Mouse (Mus musculus) liver, embryonic 12.5 days (tissue): ENCODE measurements at regions not wholly inside any gene's neighbourhood (a gene's known extent, or its start where the extent isn't known, plus 50 kb on each side); places are given as distances from the start of the nearest gene placed in this dataset.

Source experiments
- ATAC-seq: fragments of 200-750 bp; cut with Nextera tagmentation; 2 replicates; pipeline ENCODE4 v1.8.0; 2017; ENCODE audit warnings: moderate number of reproducible peaks, mild to moderate bottlenecking, moderate library complexity
- H3K27ac ChIP-seq: fragments of 300-500 bp; sonication (generic); 2 replicates; pipeline ENCODE4 v1.5.1; 2016; ENCODE audit warnings: mild to moderate bottlenecking
- H3K27me3 ChIP-seq: fragments of 300-500 bp; sonication (generic); replicated peaks from 2 replicates; pipeline ENCODE4 v1.6.1; 2016; ENCODE audit warnings: mild to moderate bottlenecking, moderate library complexity
- H3K36me3 ChIP-seq: fragments of 300-500 bp; sonication (generic); 2 replicates; pipeline ENCODE4 v1.6.1; 2016; ENCODE audit warnings: mild to moderate bottlenecking, moderate library complexity
- H3K4me1 ChIP-seq: fragments of 300-500 bp; sonication (generic); 2 replicates; pipeline ENCODE4 v1.6.1; 2016
- H3K4me2 ChIP-seq: fragments of 300-500 bp; sonication (generic); 2 replicates; pipeline ENCODE4 v1.6.1; 2016; ENCODE audit warnings: mild to moderate bottlenecking, moderate library complexity
- H3K4me3 ChIP-seq: fragments of 300-500 bp; sonication (generic); 2 replicates; pipeline ENCODE4 v1.5.1; 2016; ENCODE audit warnings: mild to moderate bottlenecking, moderate library complexity
- H3K9ac ChIP-seq: fragments of 300-500 bp; sonication (generic); 2 replicates; pipeline ENCODE4 v1.6.1; 2016; ENCODE audit warnings: mild to moderate bottlenecking, moderate library complexity
- H3K9me3 ChIP-seq: fragments of 300-500 bp; sonication (generic); replicated peaks from 2 replicates; pipeline ENCODE4 v1.6.1; 2016; ENCODE audit warnings: mild to moderate bottlenecking, moderate library complexity
- WGBS: fragments of 180-500 bp; shearing (Covaris S2); methylation state at CpG from one replicate; pipeline ENCODE4 v1.1.7; 2016; ENCODE audit not compliant: insufficient replicate concordance; 5-methylcytosine and 5-hydroxymethylcytosine counted together

DNA sequence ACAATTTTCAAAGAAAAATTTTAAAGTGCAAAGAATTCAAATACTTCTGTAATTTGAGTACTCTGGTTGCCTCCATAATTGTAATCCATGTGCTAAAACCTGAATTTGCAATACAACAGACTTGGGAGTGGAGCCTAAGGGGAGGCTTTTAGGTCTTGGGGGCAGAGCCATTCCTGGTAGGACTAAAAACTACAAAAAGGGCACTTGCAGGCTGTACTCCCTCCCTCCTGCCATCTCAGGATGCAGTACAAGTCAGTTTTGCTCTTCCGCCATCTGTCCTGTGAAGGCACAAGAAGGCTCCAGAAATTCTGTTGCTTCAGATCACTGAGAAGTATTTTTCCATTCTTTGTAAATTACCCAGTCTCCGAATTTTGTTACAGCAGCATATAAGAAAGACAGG lies 467.4 kb upstream of the Nox3 start:
- Histone ChIP-seq H3K4me3 (no peak overlapping the region), H3K9me3 (no peaks in the 10 kb centered on the region), H3K27ac (no peak overlapping the region), H3K9ac (no peak overlapping the region), H3K27me3 (no peaks in the 10 kb centered on the region), H3K4me2 (no peak overlapping the region), H3K36me3 (no peaks in the 10 kb centered on the region), H3K4me1 (no peaks in the 10 kb centered on the region)
- 64% methylated on average over 2 of the region's 2 CpGs for WGBS
- ATAC-seq: no peak

DNA sequence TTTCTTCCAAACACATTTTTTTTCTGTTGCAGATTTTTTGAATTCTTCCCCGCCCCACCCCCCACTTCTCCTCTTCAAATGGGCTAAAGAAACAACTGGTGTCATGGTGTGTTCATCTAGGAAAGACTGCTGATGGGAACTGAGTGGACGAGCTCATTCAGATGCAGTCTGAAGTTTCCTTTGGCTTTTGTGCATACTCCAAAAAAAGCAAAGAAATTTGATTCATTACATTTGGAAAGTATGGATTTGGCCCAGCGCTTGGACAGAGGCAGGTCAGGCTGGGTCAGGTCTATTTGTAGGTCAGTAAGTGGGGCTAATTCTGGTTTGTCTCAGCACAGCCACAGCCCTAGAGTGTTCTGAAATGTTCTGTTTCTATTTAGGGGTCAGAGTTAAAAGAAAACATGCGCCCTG lies 477.9 kb upstream of the Nox3 start:
- Histone ChIP-seq H3K27me3 (no peaks in the 10 kb centered on the region), H3K36me3 (no peaks in the 10 kb centered on the region), H3K27ac (no peak overlapping the region), H3K9me3 (no peaks in the 10 kb centered on the region), H3K9ac (no peak overlapping the region), H3K4me2 (no peak overlapping the region), H3K4me1 (no peaks in the 10 kb centered on the region), H3K4me3 (no peak overlapping the region)
- no peak for ATAC-seq
- WGBS: 49% methylated on average over 4 of the region's 4 CpGs

DNA sequence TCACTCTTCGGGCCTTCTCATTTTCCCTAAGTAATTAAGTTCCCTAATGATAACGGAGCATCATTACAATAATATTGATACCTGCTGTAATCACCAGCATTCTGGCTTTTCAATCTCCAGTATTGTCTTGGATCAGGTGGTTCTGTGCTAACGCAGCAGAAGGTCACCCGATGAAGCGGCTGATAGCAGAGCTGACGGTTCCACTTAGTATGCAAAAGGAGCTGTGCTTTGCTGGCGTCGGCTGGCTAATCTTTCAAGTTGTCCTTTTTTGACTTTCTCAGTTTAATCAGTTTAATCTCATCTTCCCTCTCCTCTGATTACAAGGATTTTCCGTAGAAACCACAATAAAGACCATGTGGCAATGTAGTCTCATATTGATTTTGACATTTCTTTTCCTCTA lies 478.9 kb upstream of the Nox3 start:
- H3K36me3 ChIP-seq: no peaks in the 10 kb centered on the region
- no peak overlapping the region for H3K4me2 ChIP-seq
- no peak overlapping the region for H3K9ac ChIP-seq
- no peak overlapping the region for H3K4me3 ChIP-seq
- no peaks in the 10 kb centered on the region for H3K9me3 ChIP-seq
- H3K4me1 ChIP-seq: no peaks in the 10 kb centered on the region
- H3K27me3 ChIP-seq: no peaks in the 10 kb centered on the region
- no peak overlapping the region for H3K27ac ChIP-seq
- 76% methylated on average over 9 of the region's 9 CpGs for WGBS
- ATAC-seq: no peak

DNA sequence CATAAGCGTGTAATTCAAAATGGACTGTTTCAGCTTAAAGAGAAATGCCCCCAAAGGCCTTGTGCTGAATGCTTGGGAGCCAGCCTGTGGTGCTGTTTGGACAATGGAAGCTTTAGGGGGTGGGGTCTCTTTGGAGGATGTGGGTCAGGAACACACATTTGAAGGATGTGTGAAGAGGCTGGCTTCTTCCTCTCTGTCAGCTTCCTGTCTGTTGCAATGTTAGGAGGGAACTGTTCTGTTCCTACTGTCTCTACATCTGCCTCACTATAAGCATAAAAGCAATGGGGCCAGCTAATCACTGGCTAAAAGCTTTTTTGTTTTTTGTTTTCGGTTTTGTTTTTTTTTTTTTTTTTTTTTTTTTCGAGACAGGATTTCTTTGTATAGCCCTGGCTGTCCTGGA lies 480.5 kb upstream of the Nox3 start:
- H3K9ac ChIP-seq: no peak overlapping the region
- H3K27me3 ChIP-seq: no peaks in the 10 kb centered on the region
- 43% methylated on average over 3 of the region's 3 CpGs for whole genome bisulfite sequencing
- no peak for ATAC-seq
- H3K4me1 ChIP-seq: no peaks in the 10 kb centered on the region
- H3K4me3 ChIP-seq: no peak overlapping the region
- H3K36me3 ChIP-seq: no peaks in the 10 kb centered on the region
- no peak overlapping the region for H3K4me2 ChIP-seq
- no peak overlapping the region for H3K27ac ChIP-seq
- no peaks in the 10 kb centered on the region for H3K9me3 ChIP-seq

DNA sequence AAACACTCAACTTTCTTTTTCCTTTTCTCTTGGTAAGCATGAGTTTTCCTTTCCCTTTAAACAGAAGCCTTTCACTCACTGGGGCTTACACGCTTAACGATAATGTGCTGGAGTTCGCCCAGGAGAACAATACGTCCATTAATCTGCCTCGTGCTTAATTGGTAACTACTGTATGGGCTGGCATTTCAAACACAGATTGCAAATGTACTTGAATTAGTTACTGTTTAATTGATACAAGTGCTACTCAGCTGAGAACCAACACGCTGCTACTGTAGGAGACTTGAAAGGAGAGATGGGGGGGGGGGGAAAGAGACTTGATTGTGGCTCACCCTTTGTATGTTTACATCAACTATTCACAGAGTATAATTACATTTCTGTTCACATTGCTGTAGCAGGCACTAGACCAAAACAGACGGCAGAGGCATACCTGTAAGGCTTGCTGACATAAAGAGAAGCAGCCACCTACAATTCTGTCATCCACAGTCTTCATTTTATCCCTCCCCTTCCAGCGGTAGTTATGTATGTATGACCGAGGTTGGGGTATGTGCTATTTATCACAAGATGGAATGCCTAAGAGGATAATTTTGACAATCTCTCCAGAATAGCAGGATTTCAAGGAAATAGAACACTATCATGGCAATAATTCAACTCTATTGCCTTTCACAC lies 481.6 kb upstream of the Nox3 start:
- Histone ChIP-seq H3K27ac (no peak overlapping the region), H3K4me3 (no peak overlapping the region), H3K27me3 (no peaks in the 10 kb centered on the region), H3K4me2 (no peak overlapping the region), H3K9ac (no peak overlapping the region), H3K4me1 (no peaks in the 10 kb centered on the region), H3K36me3 (no peaks in the 10 kb centered on the region), H3K9me3 (no peaks in the 10 kb centered on the region)
- no peak for ATAC-seq
- 67% methylated on average over 9 of the region's 9 CpGs for WGBS

DNA sequence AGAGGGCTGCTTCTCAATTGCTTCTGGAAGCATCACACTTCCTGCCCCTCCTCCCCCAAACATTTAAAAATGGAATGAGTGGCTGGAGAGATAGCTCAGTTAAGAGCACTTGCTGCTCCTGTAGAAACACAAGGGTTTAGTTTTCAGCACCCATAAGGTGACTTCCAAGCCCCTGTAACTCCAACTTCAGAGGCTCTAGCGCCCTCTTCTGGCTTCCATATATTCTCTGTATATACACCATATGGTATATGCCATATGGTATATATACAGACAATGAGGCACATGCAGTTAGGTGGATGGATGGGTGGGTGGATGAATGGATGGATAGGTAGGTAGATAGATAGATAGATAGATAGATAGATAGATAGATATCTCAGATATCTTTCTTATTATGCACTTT lies 483.2 kb upstream of the Nox3 start:
- Histone ChIP-seq H3K9ac (no peak overlapping the region), H3K4me1 (no peaks in the 10 kb centered on the region), H3K4me2 (no peak overlapping the region), H3K4me3 (no peak overlapping the region), H3K36me3 (no peaks in the 10 kb centered on the region), H3K9me3 (no peaks in the 10 kb centered on the region), H3K27me3 (no peaks in the 10 kb centered on the region), H3K27ac (no peak overlapping the region)
- no peak for ATAC-seq
- 51% methylated on average over 1 of the region's 1 CpGs for WGBS

DNA sequence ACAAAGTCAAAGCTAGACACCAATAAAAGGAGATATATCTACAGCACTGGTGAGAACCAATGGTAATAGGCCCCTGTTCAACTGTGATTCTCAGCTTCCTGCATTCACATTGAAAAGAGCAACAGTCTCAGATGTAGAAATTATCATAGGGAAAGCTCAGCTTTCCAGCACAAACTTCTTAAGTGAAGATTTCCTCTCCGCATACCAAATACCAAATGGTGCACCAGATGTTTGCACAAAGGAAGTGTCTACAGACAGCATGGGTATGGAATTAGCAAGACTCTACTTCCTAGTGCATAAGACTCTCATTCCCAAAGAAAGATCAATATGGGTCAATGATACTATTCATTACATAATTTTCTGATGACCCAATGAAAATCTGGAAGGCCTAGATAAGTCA lies 486.0 kb upstream of the Nox3 start:
- no peaks in the 10 kb centered on the region for H3K9me3 ChIP-seq
- H3K4me2 ChIP-seq: no peak overlapping the region
- H3K27ac ChIP-seq: no peak overlapping the region
- no peak overlapping the region for H3K9ac ChIP-seq
- no peak for ATAC-seq
- H3K4me1 ChIP-seq: no peaks in the 10 kb centered on the region
- no peak overlapping the region for H3K4me3 ChIP-seq
- no peaks in the 10 kb centered on the region for H3K36me3 ChIP-seq
- no peaks in the 10 kb centered on the region for H3K27me3 ChIP-seq
- WGBS: 92% methylated on average over 1 of the region's 1 CpGs

DNA sequence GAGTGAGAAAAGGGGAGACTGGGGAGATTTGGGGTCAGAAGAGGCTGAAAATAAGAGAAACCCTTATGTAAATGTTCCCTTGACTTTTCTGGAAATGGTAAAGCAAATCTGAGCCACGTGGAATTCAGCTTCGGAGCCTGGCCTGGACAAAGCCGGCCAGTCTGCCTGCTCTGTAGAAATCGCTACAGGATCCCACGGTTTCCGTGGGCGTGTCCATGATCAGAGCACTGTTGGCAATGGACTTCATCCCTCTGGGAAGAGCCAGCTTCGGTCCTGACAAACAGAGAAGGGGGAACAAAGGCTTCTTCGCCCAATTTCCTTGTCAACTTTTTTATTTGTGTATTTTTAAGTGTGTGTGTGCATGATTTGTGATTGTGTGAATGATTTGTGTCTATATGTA lies 490.7 kb upstream of the Nox3 start:
- Histone ChIP-seq H3K4me1 (no peaks in the 10 kb centered on the region), H3K9ac (no peak overlapping the region), H3K27ac (no peak overlapping the region), H3K9me3 (no peaks in the 10 kb centered on the region), H3K36me3 (no peaks in the 10 kb centered on the region), H3K27me3 (no peaks in the 10 kb centered on the region), H3K4me2 (no peak overlapping the region), H3K4me3 (no peak overlapping the region)
- no peak for ATAC-seq
- 61% methylated on average over 9 of the region's 9 CpGs for WGBS

DNA sequence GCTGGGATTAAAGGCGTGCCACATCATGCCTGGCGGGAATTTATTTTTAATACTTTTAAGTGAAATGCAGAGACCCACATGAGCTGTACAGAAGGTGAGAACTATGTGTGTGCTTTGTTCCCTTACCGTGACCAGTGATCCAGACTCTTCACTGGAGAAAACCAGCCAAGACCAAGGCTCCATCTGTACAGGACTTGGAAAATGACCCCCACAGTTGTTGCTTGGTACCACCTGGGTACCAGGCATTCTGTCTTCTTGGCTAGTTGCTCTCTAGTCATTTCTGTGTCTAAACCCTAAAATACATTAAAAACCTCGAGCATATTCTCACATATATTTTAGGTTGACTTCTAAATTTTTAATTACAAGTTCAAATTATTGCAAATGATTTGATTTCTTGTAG lies 491.5 kb upstream of the Nox3 start:
- H3K9ac ChIP-seq: no peak overlapping the region
- ATAC-seq: no peak
- 66% methylated on average over 4 of the region's 4 CpGs for WGBS
- no peaks in the 10 kb centered on the region for H3K27me3 ChIP-seq
- no peaks in the 10 kb centered on the region for H3K4me1 ChIP-seq
- no peak overlapping the region for H3K4me2 ChIP-seq
- H3K36me3 ChIP-seq: no peaks in the 10 kb centered on the region
- no peak overlapping the region for H3K27ac ChIP-seq
- no peak overlapping the region for H3K4me3 ChIP-seq
- no peaks in the 10 kb centered on the region for H3K9me3 ChIP-seq

DNA sequence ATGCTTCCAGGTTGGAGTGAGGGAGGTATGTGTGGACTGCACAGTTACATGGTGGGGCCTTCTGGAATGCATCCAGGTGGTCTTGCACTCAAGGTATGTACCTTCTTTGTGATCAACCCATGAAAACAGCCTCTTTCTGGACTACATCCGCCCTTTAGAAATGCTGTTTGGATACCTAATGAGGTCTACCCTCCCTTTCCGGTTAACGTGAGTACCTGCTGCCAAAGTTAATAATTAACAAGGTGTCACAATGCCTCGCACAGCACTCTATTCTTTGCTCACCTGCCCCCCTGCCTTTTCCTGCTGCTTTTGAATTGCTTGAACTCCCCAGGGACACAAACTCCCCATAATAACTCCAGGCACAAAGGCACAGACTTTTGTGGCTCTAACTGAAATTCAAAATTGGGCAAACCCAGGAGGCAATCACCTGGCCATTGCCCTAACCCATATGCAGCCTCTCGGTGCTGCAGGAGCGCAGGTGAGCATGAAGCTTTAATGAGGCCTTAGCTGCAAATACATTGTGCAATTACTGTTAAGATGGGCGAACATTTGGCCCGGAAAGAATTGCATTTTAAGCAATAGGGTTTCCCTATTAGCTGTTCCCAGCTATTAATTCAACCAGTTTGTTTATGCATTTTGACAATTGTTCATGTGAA lies 500.9 kb upstream of the Nox3 start:
- H3K9ac ChIP-seq: no peak overlapping the region
- H3K9me3 ChIP-seq: no peaks in the 10 kb centered on the region
- no peaks in the 10 kb centered on the region for H3K36me3 ChIP-seq
- H3K27ac ChIP-seq: no peak overlapping the region
- H3K4me3 ChIP-seq: no peak overlapping the region
- no peak overlapping the region for H3K4me2 ChIP-seq
- H3K27me3 ChIP-seq: no peaks in the 10 kb centered on the region
- ATAC-seq: no peak
- 57% methylated on average over 8 of the region's 8 CpGs for WGBS
- H3K4me1 ChIP-seq: no peaks in the 10 kb centered on the region

DNA sequence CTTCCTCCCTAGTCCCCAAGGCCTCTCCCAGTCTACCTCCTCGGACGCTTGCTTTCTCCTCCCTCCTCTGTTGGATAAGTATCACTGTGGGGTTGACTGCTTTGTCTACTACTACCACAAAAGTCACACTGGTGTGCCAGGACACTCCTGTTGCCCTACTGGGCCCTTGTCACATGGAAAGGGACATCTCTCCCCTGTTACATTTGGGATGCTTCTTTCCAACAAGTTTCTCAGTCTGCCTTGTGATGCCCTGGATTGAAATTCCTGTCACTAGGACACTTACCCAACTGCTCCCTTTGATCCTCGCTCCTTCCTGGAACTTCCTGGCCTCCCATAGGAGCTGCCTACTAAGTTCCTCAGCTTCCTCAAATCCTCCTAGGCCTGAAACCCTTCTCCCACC lies 501.9 kb upstream of the Nox3 start:
- Histone ChIP-seq H3K9me3 (no peaks in the 10 kb centered on the region), H3K27ac (no peak overlapping the region), H3K4me1 (no peaks in the 10 kb centered on the region), H3K4me3 (no peak overlapping the region), H3K36me3 (no peaks in the 10 kb centered on the region), H3K9ac (no peak overlapping the region), H3K27me3 (no peaks in the 10 kb centered on the region), H3K4me2 (no peak overlapping the region)
- WGBS: 54% methylated on average over 3 of the region's 3 CpGs
- no peak for ATAC-seq

DNA sequence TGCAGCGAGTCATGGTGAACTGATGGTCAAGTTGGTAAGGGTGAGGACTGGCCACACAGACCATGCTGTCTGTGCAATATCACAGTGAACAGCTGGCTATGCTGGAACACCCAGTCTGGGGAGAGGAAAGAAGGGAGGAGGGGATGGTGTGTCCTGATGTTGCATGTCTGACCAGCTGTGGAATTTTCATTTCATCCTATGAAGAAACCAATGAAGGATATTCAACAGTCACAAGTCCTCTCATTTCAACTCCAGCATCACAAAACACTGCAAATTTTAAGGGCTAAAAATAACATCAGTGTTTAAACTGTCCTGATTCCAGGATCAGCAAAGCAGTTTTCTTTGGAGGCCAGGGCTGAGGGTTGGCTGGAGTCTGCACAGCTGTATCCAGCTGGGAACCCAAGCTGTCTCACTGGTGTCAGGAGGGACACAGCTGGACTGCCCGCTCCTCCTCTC lies 503.7 kb upstream of the Nox3 start:
- Histone ChIP-seq H3K9ac (no peak overlapping the region), H3K36me3 (no peaks in the 10 kb centered on the region), H3K27ac (no peak overlapping the region), H3K27me3 (no peaks in the 10 kb centered on the region), H3K9me3 (no peaks in the 10 kb centered on the region), H3K4me3 (no peak overlapping the region), H3K4me1 (no peaks in the 10 kb centered on the region), H3K4me2 (no peak overlapping the region)
- 57% methylated on average over 2 of the region's 2 CpGs for WGBS
- ATAC-seq: no peak

DNA sequence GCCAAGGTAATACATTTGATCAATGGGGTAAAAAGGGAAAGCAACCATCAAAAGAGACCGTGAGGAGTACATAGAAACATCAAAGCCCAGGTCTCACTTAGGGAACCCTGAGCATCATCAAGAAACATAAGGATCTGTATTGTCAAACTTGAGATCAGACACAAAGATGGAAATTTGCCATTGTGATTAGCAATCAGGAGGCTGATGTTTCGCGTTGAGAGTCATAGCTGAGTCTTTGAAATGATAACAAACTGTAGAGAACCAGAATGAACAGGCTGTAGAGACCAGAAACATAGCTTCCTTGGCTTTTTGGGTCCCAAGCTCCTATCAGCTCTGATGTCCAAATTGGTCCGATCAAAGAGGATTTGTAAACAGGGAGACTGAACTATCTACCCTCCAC lies 505.2 kb upstream of the Nox3 start:
- Histone ChIP-seq H3K4me2 (no peak overlapping the region), H3K27me3 (no peaks in the 10 kb centered on the region), H3K36me3 (no peaks in the 10 kb centered on the region), H3K9ac (no peak overlapping the region), H3K4me3 (no peak overlapping the region), H3K9me3 (no peaks in the 10 kb centered on the region), H3K27ac (no peak overlapping the region), H3K4me1 (no peaks in the 10 kb centered on the region)
- WGBS: 73% methylated on average over 4 of the region's 4 CpGs
- no peak for ATAC-seq
